Mouse (Mus musculus) olfactory bulb, adult 2 months (tissue): ENCODE measurements around the gene Elavl3. TPM values are rescaled to one million over a fixed set of nuclear protein-coding genes. Genes with fewer than 3 reads are reported as not detected.

Experiments used
- H3K27ac ChIP-seq: fragments of 200-500 bp; 2 replicates; pipeline ENCODE4 v1.5.1; 2012; ENCODE audit warnings: low read depth, low read length; ENCODE audit not compliant: insufficient read depth
- H3K4me1 ChIP-seq: fragments of 200-500 bp; 2 replicates; pipeline ENCODE4 v1.6.1; 2012; ENCODE audit warnings: low read length; ENCODE audit not compliant: control insufficient read depth, insufficient read depth
- H3K4me3 ChIP-seq: fragments of 200-500 bp; 2 replicates; pipeline ENCODE4 v1.5.1; 2012; ENCODE audit warnings: mild to moderate bottlenecking, low read depth, low read length, moderate library complexity; ENCODE audit not compliant: insufficient read depth
- CTCF ChIP-seq: fragments of 200-500 bp; IDR thresholded peaks from 2 replicates; pipeline ENCODE4 v1.5.1; 2012; ENCODE audit warnings: low read depth, mild to moderate bottlenecking, low read length, moderate library complexity; ENCODE audit not compliant: insufficient read depth
- POLR2A ChIP-seq: fragments of 200-500 bp; IDR thresholded peaks from 2 replicates; pipeline ENCODE4 v1.6.1; 2012; ENCODE audit warnings: mild to moderate bottlenecking, low read depth, low read length, moderate library complexity; ENCODE audit not compliant: insufficient read depth
- WGBS: fragments of 180-500 bp; shearing (Covaris S2); methylation state at CpG from one replicate; pipeline ENCODE4 v1.1.7; 2018; 5-methylcytosine and 5-hydroxymethylcytosine counted together
- polyA plus RNA-seq: library from polyadenylated mRNA; stranded (reverse); fragments of >200 nt; gene quantifications from 2 replicates; pipeline ENCODE4 v1.2.4, GENCODE M21; 2012; ENCODE audit warnings: low replicate concordance; ENCODE audit not compliant: missing spikeins, insufficient read depth, insufficient read length

Gene Elavl3
- polyA plus RNA-seq, 1 experiment: not detected

DNA sequence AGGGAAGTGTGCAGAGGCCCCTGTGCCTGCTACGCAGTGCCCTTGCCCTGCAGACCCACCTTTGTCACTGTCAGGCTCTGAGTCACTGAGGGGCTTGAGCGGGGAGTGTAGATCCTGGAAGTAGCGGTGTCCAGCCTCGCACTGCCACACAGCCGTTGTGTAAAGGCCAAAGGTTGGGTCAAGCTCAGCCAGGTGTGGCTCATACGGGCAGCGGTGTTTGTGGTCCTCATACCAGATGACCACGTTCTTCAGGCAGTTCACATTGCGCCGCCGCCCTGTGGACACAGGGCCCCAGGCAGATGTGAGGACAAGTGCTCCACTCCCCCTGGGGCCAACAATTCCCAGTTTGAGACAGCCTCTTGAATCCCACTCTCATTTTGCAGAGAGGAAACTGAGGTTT is 13.8 kb upstream of the Elavl3 start:
- no peak for TF ChIP-seq POLR2A
- TF ChIP-seq CTCF: no peak
- WGBS: 96% methylated on average over 11 of the region's 11 CpGs
- no peak overlapping the region for H3K27ac ChIP-seq
- 0 out of 2 replicates have a peak, but pooled peaks cover 4% of the 10 kb centered on the region for H3K4me1 ChIP-seq
- H3K4me3 ChIP-seq: no peak overlapping the region

DNA sequence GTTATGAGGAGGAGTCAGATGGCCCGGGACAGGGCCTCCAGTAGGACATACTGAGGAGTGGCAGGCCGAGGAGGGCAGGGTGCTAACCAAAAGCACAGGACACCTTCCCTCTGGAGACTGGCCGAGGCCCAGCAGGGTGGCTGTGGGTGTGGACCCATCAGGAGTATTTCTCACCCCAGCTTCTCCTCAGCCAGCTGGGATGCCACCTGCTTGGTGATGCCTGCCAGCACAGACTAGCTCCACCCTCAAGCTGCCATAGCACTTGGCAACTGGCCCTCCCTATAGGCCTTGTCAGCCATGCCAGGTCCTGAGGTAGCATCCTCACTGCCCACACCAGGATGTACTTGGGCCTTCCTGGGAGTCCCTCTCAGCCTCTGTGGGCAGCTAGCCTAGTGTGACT is 12.5 kb upstream of the Elavl3 start:
- 80% methylated on average over 3 of the region's 3 CpGs for WGBS
- H3K4me3 ChIP-seq: no peak overlapping the region
- no peak overlapping the region for H3K27ac ChIP-seq
- H3K4me1 ChIP-seq: no peaks in the 10 kb centered on the region
- TF ChIP-seq POLR2A: no peak
- TF ChIP-seq CTCF: no peak

DNA sequence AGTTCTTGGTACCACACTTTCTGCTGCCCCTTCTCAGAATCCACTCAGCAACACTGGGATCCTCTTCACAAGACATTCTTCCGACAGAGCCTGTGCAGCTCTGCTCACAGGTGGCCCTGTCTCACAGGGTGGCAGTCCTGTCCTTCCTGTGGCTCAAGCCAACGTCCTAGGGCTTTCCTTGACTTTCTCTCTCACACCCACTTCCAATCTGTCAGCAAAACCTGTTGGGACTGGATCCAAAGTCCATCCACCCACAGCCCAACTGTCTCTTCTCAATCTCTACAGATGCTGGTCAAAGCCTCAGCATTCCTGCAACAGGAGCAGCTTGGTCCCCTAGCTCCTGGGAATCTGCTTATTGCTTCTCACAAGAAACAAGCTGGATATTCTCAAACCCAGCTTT is 9.5 kb upstream of the Elavl3 start:
- no peak overlapping the region for H3K27ac ChIP-seq
- H3K4me1 ChIP-seq: peaks cover 7% of the 10 kb centered on the region; the same call in 1 of the 2 replicates
- 79% methylated on average over 2 of the region's 2 CpGs for WGBS

GRCm38 (mm10) chr9:22058011-22058424 is 6.2 kb upstream of the Elavl3 start:
- TF ChIP-seq CTCF: no peak
- TF ChIP-seq POLR2A: no peak
- WGBS: 35% methylated on average over 9 of the region's 9 CpGs
- Histone ChIP-seq H3K4me3 (no peak overlapping the region), H3K4me1 (peaks cover 12% of the 10 kb centered on the region), H3K27ac (peak overlapping the region; percentile 41; the same call in 1 of the 2 replicates)

More for the DNA sequence above, 9.5 kb upstream of the Elavl3 start:
- no peak overlapping the region for H3K4me3 ChIP-seq
- TF ChIP-seq POLR2A: no peak

DNA sequence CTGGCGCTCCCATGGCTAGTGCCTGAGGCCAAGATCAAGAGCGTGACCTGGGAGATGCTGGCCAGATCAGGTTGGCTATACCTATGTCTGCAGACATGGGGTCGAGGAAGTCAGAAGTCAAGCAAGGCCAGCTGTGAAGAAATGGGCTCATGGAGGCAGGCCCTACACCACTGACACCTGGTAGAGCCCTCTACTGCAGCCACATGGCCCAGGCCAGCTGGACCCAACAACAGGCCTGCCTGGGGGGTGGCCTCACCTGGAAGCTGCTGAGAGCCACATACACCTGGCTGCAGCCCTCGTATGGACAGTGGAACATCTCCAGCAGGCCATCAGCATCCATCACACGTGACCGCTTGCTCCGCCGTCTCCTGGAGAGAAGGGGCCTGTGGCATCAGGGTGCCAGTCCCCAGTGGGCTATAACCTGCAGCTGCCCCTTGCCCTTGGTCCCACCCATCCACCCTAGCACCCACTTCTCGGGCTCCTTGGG is 5.3 kb upstream of the Elavl3 start:
- Histone ChIP-seq H3K27ac (no peak overlapping the region), H3K4me1 (peaks cover 12% of the 10 kb centered on the region), H3K4me3 (no peak overlapping the region)
- TF ChIP-seq CTCF: no peak
- no peak for TF ChIP-seq POLR2A
- 92% methylated on average over 9 of the region's 9 CpGs for WGBS

DNA sequence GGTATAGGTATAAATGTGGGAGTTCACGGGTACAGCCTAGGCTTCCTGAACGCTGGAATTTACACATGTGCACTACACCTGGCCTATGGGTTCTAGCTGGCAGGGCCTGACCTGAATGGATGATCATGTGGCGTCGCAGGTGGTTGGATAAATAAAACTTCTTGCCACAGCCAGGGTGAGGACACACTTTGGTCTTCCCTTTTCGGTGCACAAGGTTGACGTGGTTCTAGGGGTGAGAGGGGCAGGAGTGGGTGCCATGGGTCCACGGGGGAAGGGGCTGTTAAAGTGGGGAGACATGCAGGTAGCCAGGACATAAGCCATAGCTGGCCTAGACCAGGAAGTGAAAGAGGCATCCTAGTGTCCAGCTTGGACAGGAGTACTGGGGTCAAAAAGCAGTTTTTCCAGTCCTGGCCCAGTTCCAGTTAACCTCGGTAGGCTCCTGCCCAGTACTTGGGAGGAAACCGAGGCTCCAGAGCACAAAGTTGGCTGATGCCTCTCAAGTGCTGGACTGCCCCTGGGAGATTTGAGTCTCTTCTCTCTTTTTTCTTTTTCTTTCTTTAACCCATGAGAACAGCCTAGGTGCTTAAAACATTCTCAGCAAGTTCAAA is 4.6 kb upstream of the Elavl3 start:
- WGBS: 70% methylated on average over 9 of the region's 9 CpGs
- Histone ChIP-seq H3K4me3 (no peak overlapping the region), H3K4me1 (peaks cover 12% of the 10 kb centered on the region), H3K27ac (no peak overlapping the region)
- TF ChIP-seq POLR2A (no peak), CTCF (no peak)

DNA sequence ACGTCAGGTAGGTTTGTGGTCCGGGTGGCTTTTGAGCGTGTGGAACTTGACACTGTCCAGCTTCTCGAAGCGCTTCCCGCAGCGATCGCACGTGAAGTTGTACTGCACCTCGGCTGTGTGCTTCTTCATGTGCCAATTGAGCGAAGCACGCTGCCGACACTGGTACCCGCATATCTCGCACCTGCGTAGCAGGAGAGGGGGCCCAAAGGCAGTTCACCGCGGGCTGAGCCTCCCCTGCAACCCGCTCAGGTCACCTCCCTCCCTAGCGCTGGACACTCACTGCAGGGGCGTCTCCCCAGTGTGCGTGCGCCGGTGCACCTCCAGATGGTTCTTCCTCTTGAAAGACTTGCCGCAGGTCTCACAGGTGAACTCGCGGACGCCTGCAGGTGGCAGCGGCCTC is 3.9 kb upstream of the Elavl3 start:
- H3K4me3 ChIP-seq: no peak overlapping the region
- 41% methylated on average over 29 of the region's 29 CpGs for WGBS
- H3K4me1 ChIP-seq: peaks cover 12% of the 10 kb centered on the region
- TF ChIP-seq POLR2A (no peak), CTCF (no peak)
- H3K27ac ChIP-seq: no peak overlapping the region

DNA sequence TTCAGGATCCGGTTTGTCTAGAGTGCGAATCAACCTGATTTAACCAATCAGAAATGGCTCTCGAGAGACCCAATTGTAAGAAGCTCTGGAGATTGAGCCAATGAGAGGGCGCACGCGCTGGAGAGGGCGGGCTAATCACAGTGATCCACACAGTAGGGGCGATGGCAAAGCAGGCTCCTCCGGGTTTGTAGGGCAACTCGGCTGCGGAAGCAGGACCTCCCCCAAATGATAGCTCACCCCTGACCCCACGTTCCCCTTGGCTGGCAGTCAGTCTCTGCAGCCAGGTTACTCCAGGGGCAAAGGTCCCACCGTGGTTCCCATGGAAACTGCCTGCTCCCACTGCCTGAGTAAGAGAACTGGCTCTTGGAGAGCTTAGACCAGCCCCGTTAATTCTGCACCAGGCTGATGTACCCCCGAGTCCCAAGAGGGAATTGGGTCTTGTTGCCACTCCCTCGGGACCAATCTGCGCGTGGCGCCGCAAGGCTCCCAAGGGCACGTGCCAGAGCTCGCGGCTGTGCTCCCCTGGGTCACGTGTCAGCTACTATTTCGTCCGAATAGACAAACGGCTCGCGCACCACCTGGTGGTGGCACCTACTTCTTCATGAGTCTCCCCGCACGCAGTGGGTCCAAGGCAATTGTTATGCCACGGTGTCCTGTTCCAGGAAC is 2.7 kb upstream of the Elavl3 start:
- TF ChIP-seq POLR2A: no peak
- peak; percentile 65 for TF ChIP-seq CTCF
- Histone ChIP-seq H3K27ac (0 out of 2 replicates have a peak overlapping the region, but pooled peaks have one; percentile 37), H3K4me1 (peaks cover 20% of the 10 kb centered on the region), H3K4me3 (peak overlapping the region; percentile 33)
- WGBS: under 1% methylated on average over 32 of the region's 32 CpGs

DNA sequence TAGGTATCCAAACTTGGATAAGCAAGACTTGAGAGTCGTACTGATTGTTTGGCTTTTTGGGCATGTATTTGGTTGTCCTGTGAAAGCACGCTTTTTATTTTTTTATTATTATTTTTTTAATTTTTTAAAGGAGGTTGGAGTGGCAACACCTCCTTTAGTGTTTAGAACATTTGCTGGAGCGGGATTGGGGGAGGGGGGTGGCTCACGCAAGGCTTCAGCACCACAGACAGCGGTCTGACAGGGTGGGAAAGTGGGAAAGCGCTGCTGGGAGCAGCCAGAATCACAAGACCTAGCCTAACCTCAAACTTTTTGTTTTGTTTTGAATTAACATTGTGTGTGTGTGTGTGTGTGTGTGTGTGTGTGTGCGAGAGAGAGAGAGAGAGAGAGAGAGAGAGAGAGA is 1.8 kb upstream of the Elavl3 start:
- H3K4me1 ChIP-seq: peaks cover 29% of the 10 kb centered on the region
- TF ChIP-seq POLR2A (no peak), CTCF (no peak)
- WGBS: 35% methylated on average over 6 of the region's 7 CpGs

More for the DNA sequence above, 1.8 kb upstream of the Elavl3 start:
- H3K4me3 ChIP-seq: no peak overlapping the region
- H3K27ac ChIP-seq: no peak overlapping the region
